Mouse (Mus musculus) forebrain, embryonic 16.5 days (tissue): ENCODE measurements around the gene Gimap4. TPM values are rescaled to one million over a fixed set of nuclear protein-coding genes. Genes with fewer than 3 reads are reported as not detected.

Experiments
- ATAC-seq: fragments of 200-750 bp; cut with Nextera tagmentation; 2 replicates; pipeline ENCODE4 v1.8.0; 2017; ENCODE audit warnings: mild to moderate bottlenecking, moderate library complexity
- H3K27ac ChIP-seq: fragments of 300-500 bp; sonication (generic); 2 replicates; pipeline ENCODE4 v1.5.1; 2014; ENCODE audit warnings: low read length, control low read depth
- H3K27me3 ChIP-seq: fragments of 300-500 bp; sonication (generic); replicated peaks from 2 replicates; pipeline ENCODE4 v1.6.1; 2014; ENCODE audit warnings: low read length; ENCODE audit not compliant: control insufficient read depth, insufficient read depth
- H3K36me3 ChIP-seq: fragments of 300-500 bp; sonication (generic); 2 replicates; pipeline ENCODE4 v1.6.1; 2014; ENCODE audit not compliant: control insufficient read depth, insufficient read depth
- H3K4me1 ChIP-seq: fragments of 300-500 bp; sonication (generic); replicated peaks from 2 replicates; pipeline ENCODE4 v1.6.1; 2014; ENCODE audit warnings: low read length; ENCODE audit not compliant: control insufficient read depth, insufficient read depth
- H3K4me2 ChIP-seq: fragments of 300-500 bp; sonication (generic); 2 replicates; pipeline ENCODE4 v1.6.1; 2014; ENCODE audit warnings: mild to moderate bottlenecking, low read length, control low read depth
- H3K4me3 ChIP-seq: fragments of 300-500 bp; sonication (generic); replicated peaks from 2 replicates; pipeline ENCODE4 v1.5.1; 2014; ENCODE audit warnings: mild to moderate bottlenecking, low read length, control low read depth
- H3K9ac ChIP-seq: fragments of 300-500 bp; sonication (generic); replicated peaks from 2 replicates; pipeline ENCODE4 v1.6.1; 2014; ENCODE audit warnings: low read depth, low read length, control low read depth
- H3K9me3 ChIP-seq: fragments of 300-500 bp; sonication (generic); 2 replicates; pipeline ENCODE4 v1.6.1; 2016; ENCODE audit warnings: low read length; ENCODE audit not compliant: control insufficient read depth
- WGBS: fragments of 180-500 bp; shearing (Covaris S2); extraction: QIAGEN DNeasy Blood & Tissue Kit; methylation state at CpG from one replicate; pipeline ENCODE4 v1.1.7; 2014; 5-methylcytosine and 5-hydroxymethylcytosine counted together
- polyA plus RNA-seq: library from polyadenylated mRNA; unstranded; fragments of >200 nt; fragmentation: Nextera tagmentation; extraction: Ambion mirVana; gene quantifications from 2 replicates; pipeline ENCODE4 v1.2.1, GENCODE M21; 2015

Gimap4 gene
- polyA plus RNA-seq, 1 experiment from 2014 or later, result 1.2 TPM

- H3K4me3 ChIP-seq, result no peak within 1 kb of the TSS
- H3K9ac ChIP-seq, result no peak within 1 kb of the TSS
- ATAC-seq, result no peak
- peaks cover 19% of the 10 kb centered on the region for H3K27me3 ChIP-seq
- H3K27ac ChIP-seq, result no peak within 1 kb of the TSS
- 82% methylated on average over 15 of the region's 15 CpGs for WGBS
- H3K4me1 ChIP-seq, result 0 out of 2 replicates have a peak, but pooled peaks cover 4% of the 10 kb centered on the region
- H3K36me3 ChIP-seq, result no peaks in the 10 kb centered on the region
- no peaks in the 10 kb centered on the region for H3K9me3 ChIP-seq
- H3K4me2 ChIP-seq, result no peak within 1 kb of the TSS
Measured at GRCm38 (mm10) chr6:48738961-48739779, 54.8 kb downstream of the Gimap4 start, which contains the start of gene Gimap1. Gimap1 (plus strand) TSS chr6:48739054.

GRCm38 (mm10) chr6:48739780-48740055 is 55.4 kb downstream of the Gimap4 start:
- Histone ChIP-seq H3K9ac (no peak overlapping the region), H3K27me3 (peaks cover 19% of the 10 kb centered on the region), H3K36me3 (no peaks in the 10 kb centered on the region), H3K9me3 (no peaks in the 10 kb centered on the region), H3K4me2 (no peak overlapping the region), H3K4me1 (0 out of 2 replicates have a peak, but pooled peaks cover 4% of the 10 kb centered on the region), H3K4me3 (no peak overlapping the region), H3K27ac (no peak overlapping the region)
- no peak for ATAC-seq
- 92% methylated on average over 3 of the region's 3 CpGs for WGBS

- 73% methylated on average over 3 of the region's 3 CpGs for WGBS
- Histone ChIP-seq H3K27me3 (peaks cover 19% of the 10 kb centered on the region), H3K4me3 (no peak overlapping the region), H3K9ac (no peak overlapping the region), H3K4me2 (no peak overlapping the region), H3K36me3 (no peaks in the 10 kb centered on the region), H3K27ac (no peak overlapping the region), H3K9me3 (no peaks in the 10 kb centered on the region), H3K4me1 (0 out of 2 replicates have a peak, but pooled peaks cover 4% of the 10 kb centered on the region)
- no peak for ATAC-seq
Measured at GRCm38 (mm10) chr6:48740501-48741169, 56.3 kb downstream of the Gimap4 start.

GRCm38 (mm10) chr6:48741273-48741672 is 56.9 kb downstream of the Gimap4 start:
- H3K36me3 ChIP-seq, result no peaks in the 10 kb centered on the region
- no peak for ATAC-seq
- H3K9ac ChIP-seq, result no peak overlapping the region
- H3K4me1 ChIP-seq, result 0 out of 2 replicates have a peak, but pooled peaks cover 4% of the 10 kb centered on the region
- H3K27ac ChIP-seq, result no peak overlapping the region
- H3K4me2 ChIP-seq, result no peak overlapping the region
- peaks cover 19% of the 10 kb centered on the region for H3K27me3 ChIP-seq
- 36% methylated on average over 3 of the region's 3 CpGs for WGBS
- H3K9me3 ChIP-seq, result no peaks in the 10 kb centered on the region
- no peak overlapping the region for H3K4me3 ChIP-seq

Other genes starting within 250 kb of the Gimap4 start
- gene Zfp467, start 238.7 kb upstream of the Gimap4 start, polyA plus RNA-seq, result 28.7 and 29.8 TPM in 2 replicates
- gene Sspo, start 236.3 kb upstream of the Gimap4 start, polyA plus RNA-seq, result 0.16 and 0.19 TPM in 2 replicates
- 226 and 248 TPM in 2 replicates for gene Atp6v0e2, start 146.9 kb upstream of the Gimap4 start, polyA plus RNA-seq
- 18.6 and 21.6 TPM in 2 replicates for gene Lrrc61, start 129.8 kb upstream of the Gimap4 start, polyA plus RNA-seq
- 3.6 and 4.5 TPM in 2 replicates for gene Rarres2, start 111.8 kb upstream of the Gimap4 start, polyA plus RNA-seq
- not detected in 2 replicates for gene Gm45021, start 94.9 kb upstream of the Gimap4 start, polyA plus RNA-seq
- gene Repin1, start 90.7 kb upstream of the Gimap4 start, polyA plus RNA-seq, result 32.9 and 34.4 TPM in 2 replicates
- gene Gm44965, start 90.6 kb upstream of the Gimap4 start, polyA plus RNA-seq, result not detected in 2 replicates
- gene Zfp775, start 82.5 kb upstream of the Gimap4 start, polyA plus RNA-seq, result 15.8 and 17.2 TPM in 2 replicates
- gene AI854703, start 57.8 kb upstream of the Gimap4 start, polyA plus RNA-seq, result 11.7 and 17.5 TPM in 2 replicates
- gene Gimap8, start 37.3 kb upstream of the Gimap4 start, polyA plus RNA-seq, result 0.52 and 0.56 TPM in 2 replicates
- gene Gimap9, start 8.4 kb upstream of the Gimap4 start, polyA plus RNA-seq, result 2.0 and 2.7 TPM in 2 replicates
- 7.8 and 7.9 TPM in 2 replicates for gene Gimap6, start 23.7 kb downstream of the Gimap4 start, polyA plus RNA-seq
- gene Gm28053, start 34.1 kb downstream of the Gimap4 start, polyA plus RNA-seq, result 1.1 TPM in 1 of 2 replicates, not detected in the other
- not detected in 2 replicates for gene Gimap7, start 34.1 kb downstream of the Gimap4 start, polyA plus RNA-seq
- 4.0 and 5.5 TPM in 2 replicates for gene Gimap1, start 54.5 kb downstream of the Gimap4 start, polyA plus RNA-seq
- 0.77 and 1.4 TPM in 2 replicates for gene Gimap5, start 61.6 kb downstream of the Gimap4 start, polyA plus RNA-seq
- not detected in 2 replicates for gene Gimap3, start 86.3 kb downstream of the Gimap4 start, polyA plus RNA-seq
- 10.2 and 10.5 TPM in 2 replicates for gene Tmem176a, start 156.4 kb downstream of the Gimap4 start, polyA plus RNA-seq
- 73.2 and 80.9 TPM in 2 replicates for gene Tmem176b, start 156.9 kb downstream of the Gimap4 start, polyA plus RNA-seq
- not detected in 2 replicates for gene Aoc1, start 188.3 kb downstream of the Gimap4 start, polyA plus RNA-seq
- not detected in 2 replicates for gene 1600015I10Rik, start 245.3 kb downstream of the Gimap4 start, polyA plus RNA-seq